Mouse (Mus musculus) kidney, embryonic 14.5 days (tissue): ENCODE measurements at regions not wholly inside any gene's neighbourhood (a gene's known extent, or its start where the extent isn't known, plus 50 kb on each side); places are given as distances from the start of the nearest gene placed in this dataset.
A peak's percentile ranks its signal among the peaks of the same experiment; 100 is the strongest.

Experiments used
- ATAC-seq: fragments of 200-750 bp; cut with Nextera tagmentation; 2 replicates; pipeline ENCODE4 v1.8.0; 2017; ENCODE audit warnings: moderate number of reproducible peaks, mild to moderate bottlenecking, moderate TSS enrichment, moderate library complexity; ENCODE audit not compliant: low FRiP score, low TSS enrichment
- H3K27ac ChIP-seq: fragments of 300-500 bp; sonication (generic); 2 replicates; pipeline ENCODE4 v1.5.1; 2014; ENCODE audit warnings: low read depth, mild to moderate bottlenecking, low read length, moderate library complexity, mixed read lengths
- H3K27me3 ChIP-seq: fragments of 300-500 bp; sonication (generic); 2 replicates; pipeline ENCODE4 v1.6.1; 2014; ENCODE audit warnings: mild to moderate bottlenecking, low read length; ENCODE audit not compliant: control insufficient read depth, insufficient read depth
- H3K36me3 ChIP-seq: fragments of 300-500 bp; sonication (generic); 2 replicates; pipeline ENCODE4 v1.6.1; 2014; ENCODE audit warnings: low read length, mixed read lengths; ENCODE audit not compliant: control insufficient read depth, insufficient read depth
- H3K4me1 ChIP-seq: fragments of 300-500 bp; sonication (generic); 2 replicates; pipeline ENCODE4 v1.6.1; 2014; ENCODE audit warnings: low read length, mixed read lengths; ENCODE audit not compliant: control insufficient read depth, insufficient read depth
- H3K4me2 ChIP-seq: fragments of 300-500 bp; sonication (generic); replicated peaks from 2 replicates; pipeline ENCODE4 v1.6.1; 2014; ENCODE audit warnings: low read depth, mild to moderate bottlenecking, low read length
- H3K4me3 ChIP-seq: fragments of 300-500 bp; sonication (generic); 2 replicates; pipeline ENCODE4 v1.5.1; 2014; ENCODE audit warnings: mild to moderate bottlenecking, low read length
- H3K9ac ChIP-seq: fragments of 300-500 bp; sonication (generic); 2 replicates; pipeline ENCODE4 v1.6.1; 2014; ENCODE audit warnings: low read depth, mild to moderate bottlenecking, low read length, moderate library complexity
- H3K9me3 ChIP-seq: fragments of 300-500 bp; sonication (generic); 2 replicates; pipeline ENCODE4 v1.6.1; 2016; ENCODE audit warnings: low read length; ENCODE audit not compliant: control insufficient read depth
- WGBS: fragments of 180-500 bp; shearing (Covaris S2); extraction: QIAGEN DNeasy Blood & Tissue Kit; methylation state at CpG from one replicate; pipeline ENCODE4 v1.1.7; 2014; 5-methylcytosine and 5-hydroxymethylcytosine counted together

GRCm38 (mm10) chr4:131206886-131207200 lies 262.7 kb downstream of the Matn1 start:
- Histone ChIP-seq H3K4me1 (no peaks in the 10 kb centered on the region), H3K27ac (no peak overlapping the region), H3K4me3 (no peak overlapping the region), H3K4me2 (no peak overlapping the region), H3K36me3 (no peaks in the 10 kb centered on the region), H3K27me3 (no peaks in the 10 kb centered on the region), H3K9ac (no peak overlapping the region), H3K9me3 (0 out of 2 replicates have a peak, but pooled peaks cover 3% of the 10 kb centered on the region)
- ATAC-seq = no peak
- 66% methylated on average over 4 of the region's 4 CpGs for WGBS

DNA sequence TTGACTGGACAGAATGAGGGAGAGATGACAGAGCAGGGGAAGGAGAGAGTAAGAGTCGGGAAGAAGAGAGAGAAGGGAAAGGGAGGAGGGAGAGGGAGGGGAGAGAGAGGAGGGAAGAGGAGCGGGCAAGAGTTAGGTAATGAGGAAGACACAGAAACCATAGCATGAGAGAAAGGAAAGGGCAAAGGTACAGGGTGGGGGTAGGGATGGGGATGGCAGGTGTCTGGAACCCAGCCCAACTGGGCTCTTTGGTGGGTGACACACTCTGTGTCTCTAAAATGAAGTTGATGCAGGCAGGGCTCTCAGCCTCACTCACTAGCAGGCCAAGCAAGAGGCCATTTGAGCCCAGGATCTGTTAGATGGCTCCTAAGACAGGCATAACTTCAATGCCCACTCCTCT lies 263.1 kb downstream of the Matn1 start:
- Histone ChIP-seq H3K4me2 (no peak overlapping the region), H3K4me1 (no peaks in the 10 kb centered on the region), H3K27me3 (no peaks in the 10 kb centered on the region), H3K4me3 (no peak overlapping the region), H3K9ac (no peak overlapping the region), H3K27ac (no peak overlapping the region), H3K36me3 (no peaks in the 10 kb centered on the region), H3K9me3 (0 out of 2 replicates have a peak, but pooled peaks cover 3% of the 10 kb centered on the region)
- ATAC-seq = no peak
- WGBS = 50% methylated on average over 2 of the region's 2 CpGs

DNA sequence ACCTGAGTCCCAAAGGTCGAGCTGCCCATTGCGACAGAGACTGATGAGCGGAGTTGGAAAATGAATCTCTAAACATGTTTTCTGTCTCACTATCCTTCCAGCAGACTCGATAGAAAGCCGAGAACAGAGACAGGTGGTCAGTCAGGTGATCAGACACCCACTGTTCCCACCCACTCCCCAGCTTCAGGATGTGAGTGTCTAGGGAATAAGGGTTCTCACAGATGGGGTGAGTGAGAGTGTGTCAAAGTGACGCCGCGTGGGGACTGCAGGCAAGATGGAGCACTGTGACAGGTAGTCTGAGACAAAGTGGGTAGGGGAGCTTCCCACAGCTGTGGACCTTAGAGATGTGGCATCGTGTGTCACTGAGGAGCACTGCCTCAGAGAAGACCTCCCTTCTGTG lies 264.0 kb downstream of the Matn1 start:
- Histone ChIP-seq H3K36me3 (no peaks in the 10 kb centered on the region), H3K9me3 (0 out of 2 replicates have a peak, but pooled peaks cover 3% of the 10 kb centered on the region), H3K9ac (no peak overlapping the region), H3K27ac (no peak overlapping the region), H3K4me2 (no peak overlapping the region), H3K4me3 (no peak overlapping the region), H3K4me1 (no peaks in the 10 kb centered on the region), H3K27me3 (no peaks in the 10 kb centered on the region)
- no peak for ATAC-seq
- WGBS = 69% methylated on average over 9 of the region's 9 CpGs

GRCm38 (mm10) chr4:131208637-131209036 lies 264.5 kb downstream of the Matn1 start:
- WGBS = 91% methylated on average over 6 of the region's 6 CpGs
- no peak overlapping the region for H3K9ac ChIP-seq
- H3K9me3 ChIP-seq = 0 out of 2 replicates have a peak, but pooled peaks cover 3% of the 10 kb centered on the region
- no peaks in the 10 kb centered on the region for H3K4me1 ChIP-seq
- no peak for ATAC-seq
- H3K4me2 ChIP-seq = no peak overlapping the region
- H3K27me3 ChIP-seq = no peaks in the 10 kb centered on the region
- H3K27ac ChIP-seq = no peak overlapping the region
- H3K36me3 ChIP-seq = no peaks in the 10 kb centered on the region
- no peak overlapping the region for H3K4me3 ChIP-seq

DNA sequence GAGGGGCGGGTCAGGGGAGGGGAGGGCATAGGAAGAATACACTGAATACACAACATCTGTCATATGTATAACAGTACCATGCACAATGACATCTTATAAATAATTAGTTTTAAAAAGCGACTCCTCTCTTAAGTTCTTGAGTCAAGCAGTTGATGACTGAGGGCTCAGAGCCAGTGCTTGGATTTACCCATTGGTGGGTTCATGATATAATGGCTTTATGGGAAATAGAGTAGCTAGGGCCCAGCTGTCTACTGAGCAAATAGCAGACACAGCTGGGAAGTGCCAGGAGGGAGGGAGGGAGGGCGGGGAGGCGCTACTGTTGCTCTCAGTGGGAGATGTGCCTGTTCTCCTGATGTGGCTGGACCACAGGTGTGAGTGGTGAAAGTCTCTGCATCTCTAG lies 268.5 kb downstream of the Matn1 start:
- Histone ChIP-seq H3K4me1 (no peaks in the 10 kb centered on the region), H3K27ac (no peak overlapping the region), H3K4me3 (no peak overlapping the region), H3K36me3 (no peaks in the 10 kb centered on the region), H3K9me3 (0 out of 2 replicates have a peak, but pooled peaks cover 3% of the 10 kb centered on the region), H3K27me3 (no peaks in the 10 kb centered on the region), H3K9ac (no peak overlapping the region), H3K4me2 (no peak overlapping the region)
- no peak for ATAC-seq
- 69% methylated on average over 3 of the region's 4 CpGs for WGBS

- Histone ChIP-seq H3K9me3 (0 out of 2 replicates have a peak, but pooled peaks cover 3% of the 10 kb centered on the region), H3K4me3 (no peak overlapping the region), H3K36me3 (no peaks in the 10 kb centered on the region), H3K4me2 (no peak overlapping the region), H3K4me1 (no peaks in the 10 kb centered on the region), H3K9ac (no peak overlapping the region), H3K27me3 (no peaks in the 10 kb centered on the region), H3K27ac (no peak overlapping the region)
- 79% methylated on average over 11 of the region's 11 CpGs for WGBS
- no peak for ATAC-seq
These were observed 271.5 kb downstream of the Matn1 start for GRCm38 (mm10) chr4:131215682-131216081.

- peak; percentile 39; the same call in 1 of the 2 replicates for ATAC-seq
- no peaks in the 10 kb centered on the region for H3K36me3 ChIP-seq
- no peak overlapping the region for H3K4me2 ChIP-seq
- no peaks in the 10 kb centered on the region for H3K4me1 ChIP-seq
- no peak overlapping the region for H3K27ac ChIP-seq
- no peaks in the 10 kb centered on the region for H3K27me3 ChIP-seq
- 92% methylated on average over 3 of the region's 3 CpGs for WGBS
- no peak overlapping the region for H3K4me3 ChIP-seq
- no peak overlapping the region for H3K9ac ChIP-seq
- no peaks in the 10 kb centered on the region for H3K9me3 ChIP-seq
These were observed 272.2 kb downstream of the Matn1 start for GRCm38 (mm10) chr4:131216361-131216760.

DNA sequence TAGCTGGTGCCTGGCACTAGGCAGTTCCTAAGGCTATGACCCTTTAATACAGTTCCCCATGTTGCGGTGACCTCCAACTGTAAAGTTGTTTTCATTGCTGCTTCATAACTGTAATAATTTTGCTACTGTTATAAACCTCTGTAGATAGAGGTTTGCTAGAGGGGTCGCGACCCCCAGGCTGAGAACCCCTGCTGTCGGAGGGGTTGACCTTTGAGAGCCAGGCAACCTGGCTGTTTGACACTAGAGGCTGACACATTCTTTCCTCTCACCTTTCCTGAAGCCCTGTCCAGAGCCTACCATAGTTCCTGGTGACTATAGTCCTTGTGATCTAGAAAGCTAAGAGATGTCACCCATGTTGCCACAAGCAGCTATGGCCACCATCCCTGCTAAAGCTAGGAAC lies 272.9 kb downstream of the Matn1 start:
- no peak for ATAC-seq
- H3K27me3 ChIP-seq = no peaks in the 10 kb centered on the region
- H3K36me3 ChIP-seq = no peaks in the 10 kb centered on the region
- 82% methylated on average over 4 of the region's 4 CpGs for WGBS
- no peak overlapping the region for H3K27ac ChIP-seq
- H3K9me3 ChIP-seq = no peaks in the 10 kb centered on the region
- no peaks in the 10 kb centered on the region for H3K4me1 ChIP-seq
- H3K4me3 ChIP-seq = no peak overlapping the region
- no peak overlapping the region for H3K9ac ChIP-seq
- no peak overlapping the region for H3K4me2 ChIP-seq

DNA sequence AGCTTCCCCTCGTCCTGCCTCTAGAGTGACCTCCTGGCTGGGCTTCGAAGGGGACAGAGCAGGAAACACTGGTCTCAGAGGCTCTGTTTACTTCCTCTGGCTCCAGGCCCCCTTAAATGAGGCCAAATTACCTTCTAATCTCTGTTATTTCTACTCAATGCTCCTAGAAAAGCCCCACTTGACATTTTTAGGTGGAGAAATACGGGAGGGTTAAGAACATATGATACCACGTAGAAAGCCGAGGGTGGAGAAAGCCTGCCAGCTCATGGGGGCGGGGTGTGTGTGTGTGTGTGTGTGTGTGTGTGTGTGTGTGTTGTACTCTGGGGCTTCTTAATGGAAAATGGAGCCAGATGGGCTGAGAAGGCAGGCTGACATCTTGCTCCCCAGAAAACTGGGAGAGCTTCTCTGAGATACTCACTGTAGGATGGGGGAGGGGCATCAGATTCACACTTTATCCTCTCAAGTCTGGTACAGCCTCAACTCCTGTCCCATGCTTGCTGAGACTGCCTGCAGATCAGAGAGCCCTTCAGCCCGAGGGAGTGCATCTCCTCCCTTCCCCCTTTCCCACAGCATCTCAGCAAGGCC lies 273.5 kb downstream of the Matn1 start:
- no peaks in the 10 kb centered on the region for H3K4me1 ChIP-seq
- H3K4me2 ChIP-seq = no peak overlapping the region
- no peak overlapping the region for H3K27ac ChIP-seq
- no peaks in the 10 kb centered on the region for H3K27me3 ChIP-seq
- H3K9ac ChIP-seq = no peak overlapping the region
- ATAC-seq = no peak
- WGBS = 26% methylated on average over 7 of the region's 7 CpGs
- no peaks in the 10 kb centered on the region for H3K9me3 ChIP-seq
- H3K4me3 ChIP-seq = no peak overlapping the region
- no peaks in the 10 kb centered on the region for H3K36me3 ChIP-seq
